Mouse (Mus musculus): ENCODE measurements around the gene Atxn7l2. TPM values are rescaled to one million over a fixed set of nuclear protein-coding genes. Genes with fewer than 3 reads are reported as not detected.

Gene Atxn7l2
- total and polyA plus RNA-seq, 3 experiments = 3.8 to 13.3 (median 4.2) TPM

DNA sequence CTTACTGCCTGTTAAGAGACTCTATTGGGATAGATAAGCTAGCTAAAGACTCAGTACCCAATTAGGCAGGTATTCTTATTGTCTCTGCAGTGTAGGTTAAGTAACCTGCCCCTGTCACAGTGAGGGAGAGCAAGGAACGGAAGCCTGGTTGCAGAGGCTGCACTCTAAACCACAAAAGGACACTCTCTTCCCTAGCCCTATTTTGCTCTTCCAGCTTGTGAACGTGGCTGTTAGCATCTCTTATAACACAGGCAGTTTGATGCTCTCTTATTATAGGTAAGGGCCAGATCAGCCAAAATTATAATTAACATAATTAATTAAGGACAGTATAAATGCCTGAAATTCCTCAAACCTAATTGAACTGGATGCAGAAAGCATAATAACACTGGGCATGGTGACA is 30.2 kb downstream of the Atxn7l2 start:
- dilution Hi-C loops (cut with MboI; ENCODE audit: extremely low pct_ligation_motif_present, extremely low pct_unique_long_range_greater_than_20kb, low sequenced_read_pairs) (no loop called here), in situ Hi-C loops (cut with MboI; ENCODE audit: low pct_ligation_motif_present, low pct_unique_long_range_greater_than_20kb, low sequenced_read_pairs) (no loop called here)
- H3K27ac ChIP-seq (ENCODE audit: insufficient read depth, low read depth) = no peak overlapping the region

DNA sequence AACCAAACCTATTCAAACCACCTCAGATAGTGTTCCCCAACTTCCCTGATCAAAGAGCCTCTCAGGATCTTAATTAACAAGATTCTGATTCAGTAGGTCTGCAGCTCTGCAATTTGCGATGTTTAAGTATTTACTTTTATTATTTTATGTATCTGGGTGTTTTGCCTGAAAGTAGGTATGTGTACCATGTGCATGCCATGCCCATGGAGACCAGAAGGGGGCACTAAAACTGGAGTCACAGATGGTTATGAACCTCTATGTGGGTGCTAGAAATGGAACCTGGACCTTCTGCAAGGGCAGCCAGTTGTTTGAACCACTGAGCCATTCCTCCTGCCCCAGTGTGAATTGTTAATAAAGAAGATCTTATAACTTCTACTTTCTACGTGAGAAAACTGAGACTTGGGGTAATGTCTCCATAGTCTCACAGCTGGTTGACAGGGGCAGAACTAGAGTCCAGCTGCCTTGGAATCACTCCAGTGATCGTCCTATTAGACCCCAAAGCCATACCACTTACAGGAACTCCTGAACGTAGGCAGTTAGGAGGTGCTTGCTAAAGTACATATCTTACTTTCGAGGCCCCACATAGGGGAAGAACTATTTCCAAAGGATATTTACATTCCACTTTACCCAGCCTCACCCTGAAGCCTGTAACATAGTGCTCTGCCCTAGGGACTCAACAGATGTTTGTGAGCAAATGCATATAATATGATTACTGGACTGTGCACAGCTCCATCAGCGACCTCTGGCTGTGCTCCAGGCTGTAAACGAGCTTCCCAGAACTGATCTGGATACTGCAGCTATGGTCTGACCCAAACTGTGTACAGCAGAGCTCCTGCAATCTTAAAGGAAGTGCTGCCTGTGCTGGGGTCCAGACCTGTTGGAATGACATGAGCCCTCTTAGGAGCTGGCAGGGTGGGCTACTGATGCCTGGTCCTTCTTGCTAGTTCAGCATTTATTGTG is 31.7 kb downstream of the Atxn7l2 start:
- H3K4me2 ChIP-seq (ENCODE audit: insufficient read depth, low read depth, poor library complexity, severe bottlenecking) = no peak overlapping the region
- H3K4me3 ChIP-seq (replicated peaks in 1 of 3; ENCODE audit: low read depth in 2 of 3, low read length in 2 of 3, poor library complexity in 1 of 3) = no peak overlapping the region
- dilution Hi-C loops (cut with MboI; ENCODE audit: extremely low pct_ligation_motif_present, extremely low pct_unique_long_range_greater_than_20kb, low sequenced_read_pairs) (no loop called here), in situ Hi-C loops (cut with MboI; ENCODE audit: low pct_ligation_motif_present, low pct_unique_long_range_greater_than_20kb, low sequenced_read_pairs) (no loop called here)
- H3K79me2 ChIP-seq (replicated peaks; ENCODE audit: control insufficient read depth, extremely low read depth, insufficient read depth, poor library complexity, severe bottlenecking) = no peaks in the 10 kb centered on the region
- H3K36me3 ChIP-seq (replicated peaks in 1 of 2; ENCODE audit: control insufficient read depth in 1 of 2, insufficient read depth in 1 of 2, low read length in 1 of 2) = no peaks in the 10 kb centered on the region
- TF ChIP-seq TCF12 (IDR thresholded peaks at IDR 0.05; ENCODE audit: low read depth, low read length) = no peak
- TF ChIP-seq ZNF384 (IDR thresholded peaks at IDR 0.05; ENCODE audit: low read depth, low read length) = no peak
- no peak for TF ChIP-seq JUND (conservative IDR thresholded peaks at IDR 0.05; ENCODE audit: low read depth, low read length)
- no peak for TF ChIP-seq TBP (conservative IDR thresholded peaks at IDR 0.05; ENCODE audit: low read depth, low read length)
- no peak for TF ChIP-seq NRF1 (IDR thresholded peaks at IDR 0.05; ENCODE audit: low read depth, low read length)
- TF ChIP-seq CTCF (conservative IDR thresholded peaks at IDR 0.05 in 1 of 2, IDR thresholded peaks at IDR 0.05 in 1 of 2; ENCODE audit: low read depth in 2 of 2, low read length in 2 of 2) = peak in 1 of 2 experiments; percentile 20; a peak in 2 of 4 replicates
- TF ChIP-seq HCFC1 (IDR thresholded peaks at IDR 0.05; ENCODE audit: low read depth, low read length) = no peak
- TF ChIP-seq SMC3 (IDR thresholded peaks at IDR 0.05; ENCODE audit: low read depth, low read length) = no peak
- no peak for TF ChIP-seq KAT2A (IDR thresholded peaks at IDR 0.05; ENCODE audit: insufficient replicate concordance, low read length)
- H3K27ac ChIP-seq (ENCODE audit: insufficient read depth, low read depth) = no peak overlapping the region
- H3K9ac ChIP-seq (ENCODE audit: insufficient read depth, low read depth) = no peak overlapping the region
- H3K9me3 ChIP-seq (replicated peaks; ENCODE audit: low read length) = peaks cover 4% of the 10 kb centered on the region
- peaks cover 29% of the 10 kb centered on the region for H3K27me3 ChIP-seq (replicated peaks)
- no peak for DNase-seq (ENCODE audit: extremely low read depth)
- no peaks in the 10 kb centered on the region for H3K4me1 ChIP-seq (ENCODE audit: control insufficient read depth in 1 of 2, insufficient read depth in 2 of 2)

More for the DNA sequence above, 30.2 kb downstream of the Atxn7l2 start:
- Histone ChIP-seq H3K4me1 (ENCODE audit: control insufficient read depth in 1 of 2, insufficient read depth in 2 of 2) (no peaks in the 10 kb centered on the region; a peak in 1 of 4 replicates), H3K79me2 (replicated peaks; ENCODE audit: control insufficient read depth, extremely low read depth, insufficient read depth, poor library complexity, severe bottlenecking) (no peaks in the 10 kb centered on the region), H3K27me3 (replicated peaks) (peaks cover 34% of the 10 kb centered on the region), H3K4me2 (ENCODE audit: insufficient read depth, low read depth, poor library complexity, severe bottlenecking) (no peak overlapping the region), H3K4me3 (replicated peaks in 1 of 3; ENCODE audit: low read depth in 2 of 3, low read length in 2 of 3, poor library complexity in 1 of 3) (no peak overlapping the region), H3K9me3 (replicated peaks; ENCODE audit: low read length) (peaks cover 4% of the 10 kb centered on the region), H3K36me3 (replicated peaks in 1 of 2; ENCODE audit: control insufficient read depth in 1 of 2, insufficient read depth in 1 of 2, low read length in 1 of 2) (no peaks in the 10 kb centered on the region), H3K9ac (ENCODE audit: insufficient read depth, low read depth) (no peak overlapping the region)
- TF ChIP-seq SIN3A (IDR thresholded peaks at IDR 0.05; ENCODE audit: low read length) (no peak), POLR2A (IDR thresholded peaks at IDR 0.05; ENCODE audit: low read depth, low read length) (no peak), MXI1 (IDR thresholded peaks at IDR 0.05; ENCODE audit: low read depth, low read length) (no peak), GABPA (IDR thresholded peaks at IDR 0.05; ENCODE audit: insufficient replicate concordance, low read depth, low read length) (no peak), USF1 (IDR thresholded peaks at IDR 0.05; ENCODE audit: low read depth, low read length) (no peak), TCF12 (IDR thresholded peaks at IDR 0.05; ENCODE audit: low read depth, low read length) (no peak), BHLHE40 (IDR thresholded peaks at IDR 0.05; ENCODE audit: low read depth, low read length) (no peak), JUND (conservative IDR thresholded peaks at IDR 0.05; ENCODE audit: low read depth, low read length) (no peak), HCFC1 (IDR thresholded peaks at IDR 0.05; ENCODE audit: low read depth, low read length) (no peak)
- DNase-seq (ENCODE audit: extremely low read depth) = no peak

All from CH12.LX (cell line).